Mouse (Mus musculus): ENCODE data around the gene Gm21488.
"Not testable (repeated sequence)": the region's sequence is repeated elsewhere in the genome, so short reads cannot be mapped to it uniquely, and the experiment has no call there.

The Gm21488 gene

GRCm38 (mm10) chrY:27521820-27522219 is at the start of gene Gm21488:
Gm21488 (minus strand) TSS chrY:27521920.
- DNase-seq (ENCODE audit: extremely low read depth, low read depth, low spot score), result not testable (repeated sequence)

Data from fat pad, adult 2 months (tissue).